Mouse (Mus musculus) layer of hippocampus, adult 11-12 months (tissue): Measurements from ENCODE around the gene Lrrc15.

ENCODE experiments used
- DNase-seq: peaks from one replicate; pipeline ENCODE4 v3.0.0; 2022; ENCODE audit warnings: low spot score

Lrrc15 gene

GRCm38 (mm10) chr16:30282844-30283495, at the start of gene Lrrc15:
Gene Lrrc15 (minus strand): TSS chr16:30283256.
- no peak for DNase-seq

GRCm38 (mm10) chr16:30314236-30314635, 31.2 kb upstream of the Lrrc15 start:
- DNase-seq = no peak

- no peak for DNase-seq
Observed at GRCm38 (mm10) chr16:30310647-30311046, 27.6 kb upstream of the Lrrc15 start, which contains the start of gene Gp5. Gene Gp5 (minus strand): TSS chr16:30310779.

GRCm38 (mm10) chr16:30310171-30310515, 27.1 kb upstream of the Lrrc15 start:
- DNase-seq = no peak

GRCm38 (mm10) chr16:30309395-30310170, 26.5 kb upstream of the Lrrc15 start:
- DNase-seq = peak; percentile 11

GRCm38 (mm10) chr16:30308616-30309394, 25.7 kb upstream of the Lrrc15 start:
- peak; percentile 64 for DNase-seq

GRCm38 (mm10) chr16:30307961-30308615, 25.0 kb upstream of the Lrrc15 start:
- no peak for DNase-seq

GRCm38 (mm10) chr16:30307306-30307705, 24.2 kb upstream of the Lrrc15 start:
- no peak for DNase-seq

- DNase-seq = no peak
Observed at GRCm38 (mm10) chr16:30306102-30306501, 23.0 kb upstream of the Lrrc15 start.

GRCm38 (mm10) chr16:30304236-30304635, 21.2 kb upstream of the Lrrc15 start:
- DNase-seq = no peak

- DNase-seq = no peak
Observed at GRCm38 (mm10) chr16:30303411-30303810, 20.4 kb upstream of the Lrrc15 start.

- no peak for DNase-seq
Observed at GRCm38 (mm10) chr16:30302686-30303085, 19.6 kb upstream of the Lrrc15 start.

GRCm38 (mm10) chr16:30299711-30300277, 16.7 kb upstream of the Lrrc15 start:
- no peak for DNase-seq

- DNase-seq = no peak
Observed at GRCm38 (mm10) chr16:30297450-30297849, 14.4 kb upstream of the Lrrc15 start.

- no peak for DNase-seq
Observed at GRCm38 (mm10) chr16:30296601-30297275, 13.7 kb upstream of the Lrrc15 start.

- DNase-seq = no peak
Observed at GRCm38 (mm10) chr16:30295106-30295505, 12.1 kb upstream of the Lrrc15 start.

GRCm38 (mm10) chr16:30290436-30290835, 7.4 kb upstream of the Lrrc15 start:
- DNase-seq = no peak

- no peak for DNase-seq
Observed at GRCm38 (mm10) chr16:30285701-30286100, 2.6 kb upstream of the Lrrc15 start.

GRCm38 (mm10) chr16:30283743-30284337, 784 bp upstream of the Lrrc15 start:
- no peak for DNase-seq

GRCm38 (mm10) chr16:30280676-30281297, 2.3 kb downstream of the Lrrc15 start:
- DNase-seq = no peak
